Comparison of ENCODE assay signal across 14 mouse cellular contexts in the genomic region with DNA sequence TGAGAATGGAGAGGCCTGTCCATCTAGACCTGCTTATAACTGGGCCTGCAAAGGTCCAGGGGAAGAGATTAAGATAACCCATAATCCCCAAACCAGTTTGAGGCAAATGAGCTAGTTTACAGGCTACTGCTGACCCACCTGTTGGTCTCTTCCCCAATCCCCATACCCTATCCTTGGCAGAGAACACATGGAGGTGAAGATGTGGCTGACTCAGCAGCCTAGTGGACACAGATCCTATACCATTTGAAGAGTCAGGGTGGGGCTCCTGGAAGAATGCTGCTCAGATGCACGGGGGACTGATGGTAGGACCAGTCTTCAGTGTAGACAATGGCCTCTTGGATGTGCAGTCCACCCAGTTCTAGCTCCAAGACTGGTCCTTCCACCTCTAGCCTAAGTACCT.
"Had no signal": no experiment of that assay in that cellular context is flagged by ENCODE, and none has a peak within 500 bp of the region (broad histone marks: within the 10 kb centered on the region; RNA-seq: fewer than 3 reads in every experiment).

No protein-coding gene starts in this region.

- H3K27me3 ChIP-seq: kidney, embryonic 15.5 days; midbrain, embryonic 12.5 days had no signal

- ATAC-seq: midbrain, embryonic 16.5 days had no signal

- H3K27ac ChIP-seq: kidney, embryonic 15.5 days; left cerebral cortex, adult 2 months; liver, embryonic 14.5 days; midbrain, embryonic 12.5 days had no signal

- H3K9ac ChIP-seq: kidney, embryonic 15.5 days; liver, embryonic 14.5 days; midbrain, embryonic 12.5 days had no signal

- H3K4me3 ChIP-seq: kidney, embryonic 15.5 days; left cerebral cortex, adult 2 months; midbrain, embryonic 12.5 days had no signal

- DNase-seq: kidney, adult 8-10 months; kidney, postnatal 10 days; kidney, postnatal 36 days; layer of hippocampus, postnatal 36 days; lung, adult 2 months; lung, postnatal 14 days; lung, postnatal 4 days; thymus, adult 18-20 months; thymus, postnatal 36 days had no signal

- H3K4me1 ChIP-seq: midbrain, embryonic 12.5 days had no signal

- H3K9me3 ChIP-seq: kidney, embryonic 15.5 days; midbrain, embryonic 12.5 days had no signal

- H3K4me2 ChIP-seq: kidney, embryonic 15.5 days; midbrain, embryonic 12.5 days had no signal
